Mouse (Mus musculus): ENCODE measurements at regions not wholly inside any gene's neighbourhood (a gene's known extent, or its start where the extent isn't known, plus 50 kb on each side); places are given as distances from the start of the nearest gene placed in this dataset.
A peak's percentile ranks its signal among the peaks of the same experiment; 100 is the strongest.

DNA sequence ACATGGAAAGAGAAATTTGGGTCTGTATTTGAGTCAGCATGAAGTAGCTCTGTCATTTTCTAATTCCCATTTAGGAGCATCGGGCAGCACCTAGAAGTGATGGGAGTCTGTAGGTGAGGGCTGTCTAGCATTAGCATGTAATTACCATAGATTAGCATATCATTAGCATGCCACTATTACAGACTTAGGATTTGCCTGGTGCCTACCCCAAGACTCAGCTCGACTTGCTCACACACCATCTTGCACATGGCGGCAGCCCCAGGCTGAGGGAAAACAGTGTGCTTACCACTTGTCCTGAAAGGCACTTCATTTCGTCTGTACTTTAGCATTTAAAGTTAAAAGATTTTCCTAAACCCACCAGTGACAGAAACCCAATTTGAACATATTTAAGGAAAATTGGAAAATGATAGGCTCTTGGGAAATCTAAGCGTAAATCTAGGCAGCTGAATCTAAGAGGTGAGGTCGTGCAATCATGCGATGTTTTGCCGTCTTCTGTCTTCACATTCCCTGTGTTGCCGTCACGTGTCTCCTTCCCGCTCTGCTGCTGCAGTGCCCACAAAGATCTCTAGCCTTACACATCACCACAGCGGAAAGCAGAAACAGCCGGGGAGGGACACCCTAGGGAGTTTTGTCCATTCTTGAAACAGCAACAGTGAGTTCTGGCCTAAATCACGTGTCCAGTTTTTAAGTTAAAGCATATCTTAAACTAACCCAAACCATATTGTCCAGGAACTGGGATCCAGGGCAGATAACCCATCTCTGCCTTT lies 101.2 kb upstream of the Tsc22d1 start:
- Histone ChIP-seq H3K36me3 (replicated peaks; ENCODE audit: control insufficient read depth, insufficient read depth, low read depth, low read length) (no peaks in the 10 kb centered on the region), H3K9me3 (replicated peaks; ENCODE audit: control insufficient read depth, low read length) (no peaks in the 10 kb centered on the region), H3K27me3 (ENCODE audit: control insufficient read depth, insufficient read depth, low read length) (no peaks in the 10 kb centered on the region), H3K4me1 (ENCODE audit: control insufficient read depth, insufficient read depth, low read length) (no peaks in the 10 kb centered on the region), H3K9ac (replicated peaks; ENCODE audit: low read length) (no peak overlapping the region), H3K27ac (replicated peaks; ENCODE audit: low read depth, low read length) (no peak overlapping the region), H3K4me3 (ENCODE audit: low read depth, low read length) (no peak overlapping the region), H3K4me2 (ENCODE audit: low read depth, low read length) (no peak overlapping the region)
- WGBS: 56% methylated on average over 14 of the region's 14 CpGs
- DNase-seq (ENCODE audit: low spot score) (peak; percentile 60), ATAC-seq (replicated peaks; ENCODE audit: insufficient number of reproducible peaks, low FRiP score, low TSS enrichment, low read depth) (no peak; the same call in 1 of the 2 replicates)

DNA sequence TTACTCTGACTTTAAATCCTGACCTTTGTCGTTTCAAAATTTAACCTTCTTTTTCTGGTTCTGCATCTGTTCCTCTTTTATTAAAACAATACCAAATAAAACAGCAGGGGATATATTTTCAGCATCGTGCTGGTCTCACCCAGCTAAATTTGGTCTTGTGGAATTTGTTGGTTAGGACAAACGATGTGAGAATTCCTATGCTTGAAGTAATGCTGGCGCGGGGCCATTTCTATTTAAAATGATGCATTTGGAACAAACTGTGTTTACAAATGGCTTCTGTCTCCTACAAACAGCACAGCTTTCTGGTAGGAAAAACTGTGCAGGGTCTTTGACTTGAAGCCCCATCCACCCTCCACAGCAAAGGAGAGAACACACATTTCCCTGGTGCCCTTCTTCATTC lies 96.3 kb upstream of the Tsc22d1 start:
- Histone ChIP-seq H3K27me3 (ENCODE audit: control insufficient read depth, insufficient read depth, low read length) (no peaks in the 10 kb centered on the region), H3K36me3 (replicated peaks; ENCODE audit: control insufficient read depth, insufficient read depth, low read depth, low read length) (no peaks in the 10 kb centered on the region), H3K9me3 (replicated peaks; ENCODE audit: control insufficient read depth, low read length) (no peaks in the 10 kb centered on the region), H3K4me2 (ENCODE audit: low read depth, low read length) (no peak overlapping the region), H3K4me1 (ENCODE audit: control insufficient read depth, insufficient read depth, low read length) (no peaks in the 10 kb centered on the region), H3K9ac (replicated peaks; ENCODE audit: low read length) (no peak overlapping the region), H3K4me3 (ENCODE audit: low read depth, low read length) (no peak overlapping the region), H3K27ac (replicated peaks; ENCODE audit: low read depth, low read length) (no peak overlapping the region)
- no peak for ATAC-seq (replicated peaks; ENCODE audit: insufficient number of reproducible peaks, low FRiP score, low TSS enrichment, low read depth)
- no peak for DNase-seq (ENCODE audit: low spot score)
- WGBS: 86% methylated on average over 5 of the region's 5 CpGs

DNA sequence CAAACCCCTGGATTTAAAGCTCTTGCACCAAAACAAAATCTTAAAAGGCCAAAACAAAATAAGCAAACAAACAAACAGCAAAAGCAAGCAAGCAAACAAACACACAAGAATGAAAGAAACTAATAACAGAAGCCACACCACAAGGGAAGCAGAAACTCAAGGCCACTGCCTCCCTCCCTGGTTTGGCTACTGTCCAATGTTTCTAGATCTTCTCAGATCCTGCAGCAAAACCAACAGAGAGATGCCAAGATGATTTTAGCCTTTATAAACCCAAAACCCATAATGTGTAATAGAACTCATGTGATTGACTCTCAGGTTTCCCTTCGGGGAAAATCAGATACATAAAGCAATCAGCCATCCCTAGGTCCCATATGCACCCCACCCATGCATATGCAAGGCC lies 90.5 kb upstream of the Tsc22d1 start:
- Histone ChIP-seq H3K27me3 (ENCODE audit: control insufficient read depth, insufficient read depth, low read length) (no peaks in the 10 kb centered on the region), H3K4me1 (ENCODE audit: control insufficient read depth, insufficient read depth, low read length) (no peaks in the 10 kb centered on the region)
- DNase-seq (ENCODE audit: low spot score): no peak

DNA sequence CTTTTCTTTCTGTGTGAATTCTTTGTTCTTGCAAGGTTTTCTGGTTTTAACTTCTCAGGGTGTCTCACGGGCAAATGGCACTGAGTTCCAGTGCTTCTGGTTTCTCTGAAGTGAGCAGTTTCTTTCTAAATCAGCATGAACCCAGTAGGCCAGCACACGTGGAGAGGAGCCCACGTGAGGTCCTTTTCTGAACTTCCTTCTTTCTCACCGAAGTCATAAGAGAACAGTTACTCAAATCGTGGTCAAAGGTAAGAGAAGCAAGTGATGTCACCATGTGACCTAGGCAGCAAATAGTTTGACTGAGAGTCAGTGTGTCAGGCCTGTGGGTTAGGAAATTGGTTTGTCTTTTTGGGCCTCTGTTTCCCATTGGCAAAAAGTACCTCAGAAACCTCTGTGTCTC lies 84.8 kb upstream of the Tsc22d1 start:
- Histone ChIP-seq H3K4me3 (ENCODE audit: low read depth, low read length) (no peak overlapping the region), H3K27ac (replicated peaks; ENCODE audit: low read depth, low read length) (no peak overlapping the region), H3K9me3 (replicated peaks; ENCODE audit: control insufficient read depth, low read length) (no peaks in the 10 kb centered on the region), H3K9ac (replicated peaks; ENCODE audit: low read length) (no peak overlapping the region), H3K4me2 (ENCODE audit: low read depth, low read length) (no peak overlapping the region), H3K36me3 (replicated peaks; ENCODE audit: control insufficient read depth, insufficient read depth, low read depth, low read length) (no peaks in the 10 kb centered on the region), H3K4me1 (ENCODE audit: control insufficient read depth, insufficient read depth, low read length) (no peaks in the 10 kb centered on the region), H3K27me3 (ENCODE audit: control insufficient read depth, insufficient read depth, low read length) (no peaks in the 10 kb centered on the region)
- 72% methylated on average over 5 of the region's 5 CpGs for WGBS
- ATAC-seq (replicated peaks; ENCODE audit: insufficient number of reproducible peaks, low FRiP score, low TSS enrichment, low read depth): no peak
- no peak for DNase-seq (ENCODE audit: low spot score)

More for the DNA sequence above, 90.5 kb upstream of the Tsc22d1 start:
- no peaks in the 10 kb centered on the region for H3K9me3 ChIP-seq (replicated peaks; ENCODE audit: control insufficient read depth, low read length)
- no peaks in the 10 kb centered on the region for H3K36me3 ChIP-seq (replicated peaks; ENCODE audit: control insufficient read depth, insufficient read depth, low read depth, low read length)
- H3K4me2 ChIP-seq (ENCODE audit: low read depth, low read length): no peak overlapping the region
- H3K9ac ChIP-seq (replicated peaks; ENCODE audit: low read length): no peak overlapping the region
- no peak for ATAC-seq (replicated peaks; ENCODE audit: insufficient number of reproducible peaks, low FRiP score, low TSS enrichment, low read depth)
- no peak overlapping the region for H3K4me3 ChIP-seq (ENCODE audit: low read depth, low read length)
- no peak overlapping the region for H3K27ac ChIP-seq (replicated peaks; ENCODE audit: low read depth, low read length)
- 88% methylated on average over 1 of the region's 1 CpGs for WGBS

DNA sequence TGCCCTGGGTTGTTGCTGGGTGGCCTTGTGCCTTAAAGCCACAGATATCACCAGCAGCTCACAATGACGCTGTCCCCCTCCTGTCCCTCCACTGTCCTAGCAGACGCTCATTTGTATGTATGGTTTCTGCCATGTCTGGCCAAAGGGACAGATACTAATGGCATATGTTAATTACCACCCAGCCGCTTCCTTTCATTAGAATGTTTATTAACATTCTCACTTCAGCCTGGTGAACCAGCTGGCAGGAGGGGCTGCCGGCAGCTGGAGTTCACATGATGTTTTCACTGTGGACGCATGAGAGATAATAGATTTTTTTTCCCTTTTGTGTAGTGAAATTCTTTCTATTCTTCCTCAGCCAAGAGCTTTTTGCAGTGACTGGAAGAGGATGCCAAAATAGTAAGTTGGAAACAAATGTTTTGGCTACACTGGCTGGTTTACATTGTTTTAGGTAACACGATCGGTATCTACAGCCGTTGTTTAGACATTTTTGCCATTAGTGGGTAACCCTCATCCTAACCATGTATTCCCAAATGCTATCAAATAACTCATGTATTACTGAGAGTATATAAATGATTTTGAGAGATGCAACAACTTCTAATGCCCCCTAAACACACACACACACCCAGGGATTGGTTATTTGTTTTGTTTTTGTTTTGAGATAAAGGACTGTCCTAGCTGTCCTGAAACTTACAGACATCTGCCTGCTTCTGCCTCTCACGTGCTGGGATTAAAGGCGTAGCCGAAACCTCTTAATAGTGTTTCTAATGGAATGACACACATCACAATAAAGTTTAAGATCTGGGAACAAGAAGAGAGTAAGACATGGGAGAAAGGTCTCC lies 83.0 kb upstream of the Tsc22d1 start:
- 59% methylated on average over 11 of the region's 11 CpGs for WGBS
- DNase-seq (ENCODE audit: low spot score) (no peak), ATAC-seq (replicated peaks; ENCODE audit: insufficient number of reproducible peaks, low FRiP score, low TSS enrichment, low read depth) (peak; percentile 74; the same call in 1 of the 2 replicates)
- Histone ChIP-seq H3K4me3 (ENCODE audit: low read depth, low read length) (no peak overlapping the region), H3K9me3 (replicated peaks; ENCODE audit: control insufficient read depth, low read length) (no peaks in the 10 kb centered on the region), H3K4me1 (ENCODE audit: control insufficient read depth, insufficient read depth, low read length) (no peaks in the 10 kb centered on the region), H3K27ac (replicated peaks; ENCODE audit: low read depth, low read length) (no peak overlapping the region), H3K4me2 (ENCODE audit: low read depth, low read length) (no peak overlapping the region), H3K27me3 (ENCODE audit: control insufficient read depth, insufficient read depth, low read length) (no peaks in the 10 kb centered on the region), H3K9ac (replicated peaks; ENCODE audit: low read length) (no peak overlapping the region), H3K36me3 (replicated peaks; ENCODE audit: control insufficient read depth, insufficient read depth, low read depth, low read length) (no peaks in the 10 kb centered on the region)

DNA sequence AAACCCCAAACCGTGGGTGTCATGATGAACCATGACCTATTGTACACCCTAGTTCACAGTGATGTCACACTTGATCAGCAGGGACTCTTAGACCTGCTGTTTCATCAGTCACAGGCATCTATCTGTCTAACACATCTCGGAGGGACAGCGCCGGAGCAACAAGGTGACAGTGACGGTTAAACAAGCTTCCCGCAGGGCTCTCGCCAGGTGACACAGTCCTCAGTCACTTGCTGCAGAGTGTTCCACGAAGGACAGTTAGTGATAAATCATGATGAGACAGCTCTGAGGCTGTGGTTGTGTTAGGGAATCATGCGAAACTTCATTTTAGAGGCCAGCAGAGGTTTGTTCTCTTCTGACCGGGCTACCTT lies 82.4 kb upstream of the Tsc22d1 start:
- DNase-seq (ENCODE audit: low spot score): no peak
- Histone ChIP-seq H3K4me3 (ENCODE audit: low read depth, low read length) (no peak overlapping the region), H3K9ac (replicated peaks; ENCODE audit: low read length) (no peak overlapping the region), H3K4me2 (ENCODE audit: low read depth, low read length) (no peak overlapping the region), H3K36me3 (replicated peaks; ENCODE audit: control insufficient read depth, insufficient read depth, low read depth, low read length) (no peaks in the 10 kb centered on the region), H3K4me1 (ENCODE audit: control insufficient read depth, insufficient read depth, low read length) (no peaks in the 10 kb centered on the region), H3K27ac (replicated peaks; ENCODE audit: low read depth, low read length) (no peak overlapping the region), H3K27me3 (ENCODE audit: control insufficient read depth, insufficient read depth, low read length) (no peaks in the 10 kb centered on the region), H3K9me3 (replicated peaks; ENCODE audit: control insufficient read depth, low read length) (no peaks in the 10 kb centered on the region)
- 84% methylated on average over 10 of the region's 10 CpGs for WGBS
- no peak for ATAC-seq (replicated peaks; ENCODE audit: insufficient number of reproducible peaks, low FRiP score, low TSS enrichment, low read depth)

DNA sequence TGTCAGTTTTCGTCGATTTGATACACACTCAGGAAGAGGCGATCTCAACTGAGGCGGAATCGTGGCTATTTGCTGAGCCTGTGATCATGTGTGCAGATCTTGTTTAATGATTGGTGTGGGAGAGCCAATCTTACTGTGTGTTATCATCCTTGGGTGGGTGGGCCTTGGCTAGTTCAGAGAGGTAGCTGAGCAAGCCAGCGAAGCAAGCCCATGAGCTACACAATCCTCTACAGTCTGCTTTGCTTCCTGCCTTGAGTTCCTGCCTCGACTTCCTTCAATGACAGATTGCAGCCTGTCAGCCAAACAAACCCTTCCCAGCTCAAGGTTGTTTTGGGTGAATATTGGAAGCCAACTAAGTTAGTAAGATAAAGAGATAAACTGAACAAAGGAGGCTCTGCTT lies 74.0 kb upstream of the Tsc22d1 start:
- Histone ChIP-seq H3K27ac (replicated peaks; ENCODE audit: low read depth, low read length) (no peak overlapping the region), H3K36me3 (replicated peaks; ENCODE audit: control insufficient read depth, insufficient read depth, low read depth, low read length) (no peaks in the 10 kb centered on the region), H3K4me1 (ENCODE audit: control insufficient read depth, insufficient read depth, low read length) (no peaks in the 10 kb centered on the region), H3K9me3 (replicated peaks; ENCODE audit: control insufficient read depth, low read length) (no peaks in the 10 kb centered on the region), H3K4me3 (ENCODE audit: low read depth, low read length) (no peak overlapping the region), H3K4me2 (ENCODE audit: low read depth, low read length) (no peak overlapping the region), H3K27me3 (ENCODE audit: control insufficient read depth, insufficient read depth, low read length) (no peaks in the 10 kb centered on the region), H3K9ac (replicated peaks; ENCODE audit: low read length) (no peak overlapping the region)
- 91% methylated on average over 7 of the region's 7 CpGs for WGBS
- ATAC-seq (replicated peaks; ENCODE audit: insufficient number of reproducible peaks, low FRiP score, low TSS enrichment, low read depth) (no peak), DNase-seq (ENCODE audit: low spot score) (no peak)

DNA sequence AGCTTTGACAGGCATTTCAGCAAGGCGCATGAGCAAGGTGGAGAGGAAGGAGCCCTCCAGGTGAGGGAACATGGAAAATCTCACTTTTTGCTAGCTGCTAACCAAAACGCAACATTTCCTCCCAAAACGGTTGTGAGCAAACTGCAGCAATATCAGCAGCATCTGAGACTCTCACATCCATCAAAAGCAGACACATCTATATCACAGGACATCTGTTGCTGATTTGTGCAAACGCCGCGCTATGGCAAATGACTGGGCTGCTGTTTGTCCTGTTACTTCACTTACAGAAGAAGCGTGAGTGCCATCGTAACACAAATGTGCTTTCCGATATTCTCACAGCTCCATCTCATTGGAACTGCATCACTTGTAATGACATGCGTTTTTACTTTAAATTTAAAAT lies 73.5 kb upstream of the Tsc22d1 start:
- no peaks in the 10 kb centered on the region for H3K4me1 ChIP-seq (ENCODE audit: control insufficient read depth, insufficient read depth, low read length)
- ATAC-seq (replicated peaks; ENCODE audit: insufficient number of reproducible peaks, low FRiP score, low TSS enrichment, low read depth) (no peak), DNase-seq (ENCODE audit: low spot score) (peak; percentile 53)
- no peaks in the 10 kb centered on the region for H3K9me3 ChIP-seq (replicated peaks; ENCODE audit: control insufficient read depth, low read length)
- no peaks in the 10 kb centered on the region for H3K27me3 ChIP-seq (ENCODE audit: control insufficient read depth, insufficient read depth, low read length)
- H3K4me2 ChIP-seq (ENCODE audit: low read depth, low read length): no peak overlapping the region
- no peak overlapping the region for H3K27ac ChIP-seq (replicated peaks; ENCODE audit: low read depth, low read length)
- no peaks in the 10 kb centered on the region for H3K36me3 ChIP-seq (replicated peaks; ENCODE audit: control insufficient read depth, insufficient read depth, low read depth, low read length)
- WGBS: 59% methylated on average over 10 of the region's 10 CpGs
- H3K9ac ChIP-seq (replicated peaks; ENCODE audit: low read length): no peak overlapping the region
- H3K4me3 ChIP-seq (ENCODE audit: low read depth, low read length): no peak overlapping the region

All from embryonic facial prominence, embryonic 11.5 days (tissue).